Mouse (Mus musculus): Measurements from ENCODE around the gene Ank3.

DNA sequence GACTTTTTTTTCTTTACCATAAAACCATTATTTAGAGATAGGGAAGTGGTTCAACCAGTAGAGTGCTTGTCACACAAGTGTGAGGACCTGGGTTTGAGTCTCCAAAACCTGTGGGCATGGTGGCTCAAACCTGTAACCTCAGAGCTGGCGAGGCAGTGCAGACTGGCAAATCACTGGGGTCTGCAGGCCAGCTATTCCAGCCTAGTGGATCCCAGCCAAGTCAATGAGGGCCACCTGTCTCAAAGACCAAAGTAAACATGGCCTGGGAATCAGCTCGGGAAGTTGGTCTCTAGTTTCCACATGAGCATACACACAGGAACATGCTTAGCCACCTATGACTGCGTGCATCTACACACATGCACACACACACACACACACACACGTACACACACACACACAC, 552.9 kb downstream of the Ank3 start:
- no peak for TF ChIP-seq EP300 (IDR thresholded peaks at IDR 0.05; ENCODE audit: low read depth)
- no peak for TF ChIP-seq CTCF (IDR thresholded peaks at IDR 0.05; ENCODE audit: low read depth)

Measured in liver, postnatal 0 days (tissue).